Mouse (Mus musculus) hindbrain, embryonic 15.5 days (tissue): ENCODE measurements around the gene Ptpn22. TPM values are rescaled to one million over a fixed set of nuclear protein-coding genes. Genes with fewer than 3 reads are reported as not detected.
A peak's percentile ranks its signal among the peaks of the same experiment; 100 is the strongest.
"Not testable (repeated sequence)": the region's sequence is repeated elsewhere in the genome, so short reads cannot be mapped to it uniquely, and the experiment has no call there.

Experiments
- ATAC-seq: fragments of 200-750 bp; cut with Nextera tagmentation; 2 replicates; pipeline ENCODE4 v1.8.0; 2017; ENCODE audit warnings: low read depth, moderate number of reproducible peaks, moderate TSS enrichment; ENCODE audit not compliant: low FRiP score
- H3K27ac ChIP-seq: fragments of 300-500 bp; sonication (generic); replicated peaks from 2 replicates; pipeline ENCODE4 v1.5.1; 2015; ENCODE audit warnings: mild to moderate bottlenecking, inconsistent platforms
- H3K27me3 ChIP-seq: fragments of 300-500 bp; sonication (generic); 2 replicates; pipeline ENCODE4 v1.6.1; 2015; ENCODE audit warnings: control low read depth, inconsistent platforms
- H3K36me3 ChIP-seq: fragments of 300-500 bp; sonication (generic); 2 replicates; pipeline ENCODE4 v1.6.1; 2015; ENCODE audit warnings: control low read depth, inconsistent platforms
- H3K4me1 ChIP-seq: fragments of 300-500 bp; sonication (generic); replicated peaks from 2 replicates; pipeline ENCODE4 v1.6.1; 2015; ENCODE audit warnings: control low read depth, inconsistent platforms
- H3K4me2 ChIP-seq: fragments of 300-500 bp; sonication (generic); 2 replicates; pipeline ENCODE4 v1.6.1; 2015; ENCODE audit warnings: moderate library complexity, mild to moderate bottlenecking, inconsistent platforms
- H3K4me3 ChIP-seq: fragments of 300-500 bp; sonication (generic); 2 replicates; pipeline ENCODE4 v1.5.1; 2015; ENCODE audit warnings: mild to moderate bottlenecking, inconsistent platforms
- H3K9ac ChIP-seq: fragments of 300-500 bp; sonication (generic); 2 replicates; pipeline ENCODE4 v1.6.1; 2015; ENCODE audit warnings: inconsistent platforms
- H3K9me3 ChIP-seq: fragments of 300-500 bp; sonication (generic); 2 replicates; pipeline ENCODE4 v1.6.1; 2016; ENCODE audit warnings: control low read depth, inconsistent platforms
- WGBS: fragments of 180-500 bp; shearing (Covaris S2); methylation state at CpG from one replicate; pipeline ENCODE4 v1.1.7; 2015; 5-methylcytosine and 5-hydroxymethylcytosine counted together
- polyA plus RNA-seq: library from polyadenylated mRNA; unstranded; fragments of >200 nt; fragmentation: Nextera tagmentation; extraction: Ambion mirVana; gene quantifications from 2 replicates; pipeline ENCODE4 v1.2.1, GENCODE M21; 2015

Gene Ptpn22
- polyA plus RNA-seq: 0.39 and 0.78 TPM in 2 replicates

GRCm38 (mm10) chr3:103858881-103859801, at the start of gene Ptpn22:
Gene Ptpn22 (plus strand): TSS chr3:103859795.
- ATAC-seq: no peak
- no peaks in the 10 kb centered on the region for H3K27me3 ChIP-seq
- H3K36me3 ChIP-seq: no peaks in the 10 kb centered on the region
- H3K4me2 ChIP-seq: no peak within 1 kb of the TSS
- no peaks in the 10 kb centered on the region for H3K9me3 ChIP-seq
- no peak within 1 kb of the TSS for H3K9ac ChIP-seq
- H3K4me3 ChIP-seq: no peak within 1 kb of the TSS
- H3K4me1 ChIP-seq: no peaks in the 10 kb centered on the region
- WGBS: 80% methylated on average over 12 of the region's 12 CpGs
- no peak within 1 kb of the TSS for H3K27ac ChIP-seq

GRCm38 (mm10) chr3:103809799-103810150, 49.8 kb upstream of the Ptpn22 start:
- Histone ChIP-seq H3K9me3 (no peaks in the 10 kb centered on the region), H3K4me3 (peak overlapping the region; percentile 95), H3K9ac (peak overlapping the region; percentile 88), H3K36me3 (peaks cover 13% of the 10 kb centered on the region), H3K27ac (peak overlapping the region; percentile 94), H3K4me1 (peaks cover 16% of the 10 kb centered on the region), H3K4me2 (peak overlapping the region; percentile 87), H3K27me3 (no peaks in the 10 kb centered on the region)
- 4% methylated on average over 14 of the region's 14 CpGs for WGBS
- peak; percentile 68; the same call in 1 of the 2 replicates for ATAC-seq

- H3K27me3 ChIP-seq: no peaks in the 10 kb centered on the region
- 89% methylated on average over 6 of the region's 6 CpGs for WGBS
- H3K27ac ChIP-seq: no peak overlapping the region
- peaks cover 20% of the 10 kb centered on the region for H3K36me3 ChIP-seq
- no peak overlapping the region for H3K4me3 ChIP-seq
- H3K9ac ChIP-seq: no peak overlapping the region
- no peak overlapping the region for H3K4me2 ChIP-seq
- H3K4me1 ChIP-seq: peaks cover 16% of the 10 kb centered on the region
- no peaks in the 10 kb centered on the region for H3K9me3 ChIP-seq
- ATAC-seq: no peak
Observed at GRCm38 (mm10) chr3:103810967-103811366, 48.6 kb upstream of the Ptpn22 start.

GRCm38 (mm10) chr3:103827548-103827947, 32.0 kb upstream of the Ptpn22 start:
- Histone ChIP-seq H3K27me3 (no peaks in the 10 kb centered on the region), H3K4me1 (no peaks in the 10 kb centered on the region), H3K9ac (no peak overlapping the region), H3K27ac (no peak overlapping the region), H3K4me3 (no peak overlapping the region), H3K9me3 (no peaks in the 10 kb centered on the region), H3K36me3 (peaks cover 5% of the 10 kb centered on the region), H3K4me2 (no peak overlapping the region)
- no peak for ATAC-seq

- Histone ChIP-seq H3K9ac (no peak overlapping the region), H3K36me3 (no peaks in the 10 kb centered on the region), H3K4me2 (no peak overlapping the region), H3K9me3 (no peaks in the 10 kb centered on the region), H3K27me3 (no peaks in the 10 kb centered on the region), H3K4me1 (no peaks in the 10 kb centered on the region), H3K4me3 (no peak overlapping the region), H3K27ac (no peak overlapping the region)
- 92% methylated on average over 3 of the region's 3 CpGs for WGBS
- ATAC-seq: no peak
Observed at GRCm38 (mm10) chr3:103829036-103829435, 30.6 kb upstream of the Ptpn22 start.

GRCm38 (mm10) chr3:103830681-103831080, 28.9 kb upstream of the Ptpn22 start:
- not testable (repeated sequence) for H3K36me3 ChIP-seq, H3K4me2 ChIP-seq, ATAC-seq, H3K4me1 ChIP-seq, H3K9ac ChIP-seq, H3K27ac ChIP-seq, H3K4me3 ChIP-seq, H3K9me3 ChIP-seq, H3K27me3 ChIP-seq
- WGBS: 48% methylated on average over 1 of the region's 1 CpGs

- Histone ChIP-seq H3K27me3 (no peaks in the 10 kb centered on the region), H3K9ac (no peak overlapping the region), H3K4me1 (no peaks in the 10 kb centered on the region), H3K4me3 (no peak overlapping the region), H3K27ac (no peak overlapping the region), H3K36me3 (no peaks in the 10 kb centered on the region), H3K4me2 (no peak overlapping the region), H3K9me3 (no peaks in the 10 kb centered on the region)
- WGBS: 81% methylated on average over 7 of the region's 7 CpGs
- no peak for ATAC-seq
Observed at GRCm38 (mm10) chr3:103831146-103831545, 28.4 kb upstream of the Ptpn22 start.

- Histone ChIP-seq H3K27me3 (no peaks in the 10 kb centered on the region), H3K4me1 (no peaks in the 10 kb centered on the region), H3K9me3 (no peaks in the 10 kb centered on the region), H3K4me3 (no peak within 1 kb of the TSS), H3K9ac (no peak within 1 kb of the TSS), H3K36me3 (no peaks in the 10 kb centered on the region), H3K27ac (no peak within 1 kb of the TSS), H3K4me2 (no peak within 1 kb of the TSS)
- ATAC-seq: no peak
Observed at GRCm38 (mm10) chr3:103832426-103832825, 27.2 kb upstream of the Ptpn22 start, which contains the start of gene Bcl2l15. Gene Bcl2l15 (plus strand): TSS chr3:103832601.

- Histone ChIP-seq H3K4me1 (no peaks in the 10 kb centered on the region), H3K27ac (no peak overlapping the region), H3K9ac (no peak overlapping the region), H3K27me3 (no peaks in the 10 kb centered on the region), H3K36me3 (no peaks in the 10 kb centered on the region), H3K4me2 (no peak overlapping the region), H3K9me3 (no peaks in the 10 kb centered on the region), H3K4me3 (no peak overlapping the region)
- no peak for ATAC-seq
- WGBS: 92% methylated on average over 2 of the region's 2 CpGs
Observed at GRCm38 (mm10) chr3:103834001-103834400, 25.6 kb upstream of the Ptpn22 start.

- no peaks in the 10 kb centered on the region for H3K4me1 ChIP-seq
- ATAC-seq: no peak
- no peaks in the 10 kb centered on the region for H3K27me3 ChIP-seq
- H3K4me3 ChIP-seq: no peak overlapping the region
- no peaks in the 10 kb centered on the region for H3K36me3 ChIP-seq
- no peak overlapping the region for H3K27ac ChIP-seq
- H3K9me3 ChIP-seq: no peaks in the 10 kb centered on the region
- H3K9ac ChIP-seq: no peak overlapping the region
- no peak overlapping the region for H3K4me2 ChIP-seq
- WGBS: 82% methylated on average over 6 of the region's 6 CpGs
Observed at GRCm38 (mm10) chr3:103835272-103835950, 24.2 kb upstream of the Ptpn22 start.

- Histone ChIP-seq H3K4me2 (no peak overlapping the region), H3K4me1 (no peaks in the 10 kb centered on the region), H3K27ac (no peak overlapping the region), H3K27me3 (no peaks in the 10 kb centered on the region), H3K4me3 (no peak overlapping the region), H3K9ac (no peak overlapping the region), H3K9me3 (no peaks in the 10 kb centered on the region), H3K36me3 (no peaks in the 10 kb centered on the region)
- ATAC-seq: no peak
- WGBS: 81% methylated on average over 10 of the region's 10 CpGs
Observed at GRCm38 (mm10) chr3:103835951-103836310, 23.7 kb upstream of the Ptpn22 start.

- no peak overlapping the region for H3K4me3 ChIP-seq
- no peak for ATAC-seq
- no peaks in the 10 kb centered on the region for H3K4me1 ChIP-seq
- H3K27ac ChIP-seq: no peak overlapping the region
- H3K9ac ChIP-seq: no peak overlapping the region
- no peaks in the 10 kb centered on the region for H3K9me3 ChIP-seq
- H3K4me2 ChIP-seq: no peak overlapping the region
- no peaks in the 10 kb centered on the region for H3K27me3 ChIP-seq
- WGBS: 97% methylated on average over 5 of the region's 5 CpGs
- H3K36me3 ChIP-seq: no peaks in the 10 kb centered on the region
Observed at GRCm38 (mm10) chr3:103836453-103836852, 23.1 kb upstream of the Ptpn22 start.
